Mouse (Mus musculus) embryonic facial prominence, embryonic 15.5 days (tissue): ENCODE data around the gene Dse. TPM values are rescaled to one million over a fixed set of nuclear protein-coding genes. Genes with fewer than 3 reads are reported as not detected.
"Not testable (repeated sequence)": the region's sequence is repeated elsewhere in the genome, so short reads cannot be mapped to it uniquely, and the experiment has no call there.

ENCODE experiments used
- ATAC-seq: fragments of 200-750 bp; cut with Nextera tagmentation; 2 replicates; pipeline ENCODE4 v1.8.0; 2017; ENCODE audit warnings: low read depth, moderate TSS enrichment; ENCODE audit not compliant: insufficient number of reproducible peaks, low FRiP score, low TSS enrichment
- H3K27ac ChIP-seq: fragments of 300-500 bp; sonication (generic); replicated peaks from 2 replicates; pipeline ENCODE4 v1.5.1; 2015; ENCODE audit warnings: mild to moderate bottlenecking, inconsistent platforms
- H3K27me3 ChIP-seq: fragments of 300-500 bp; sonication (generic); 2 replicates; pipeline ENCODE4 v1.6.1; 2015; ENCODE audit warnings: inconsistent platforms
- H3K36me3 ChIP-seq: fragments of 300-500 bp; sonication (generic); 2 replicates; pipeline ENCODE4 v1.6.1; 2015; ENCODE audit warnings: mild to moderate bottlenecking, inconsistent platforms
- H3K4me1 ChIP-seq: fragments of 300-500 bp; sonication (generic); 2 replicates; pipeline ENCODE4 v1.6.1; 2015; ENCODE audit warnings: inconsistent platforms
- H3K4me2 ChIP-seq: fragments of 300-500 bp; sonication (generic); replicated peaks from 2 replicates; pipeline ENCODE4 v1.6.1; 2015; ENCODE audit warnings: mild to moderate bottlenecking, inconsistent platforms
- H3K4me3 ChIP-seq: fragments of 300-500 bp; sonication (generic); replicated peaks from 2 replicates; pipeline ENCODE4 v1.5.1; 2015; ENCODE audit warnings: mild to moderate bottlenecking, inconsistent platforms
- H3K9ac ChIP-seq: fragments of 300-500 bp; sonication (generic); 2 replicates; pipeline ENCODE4 v1.6.1; 2015; ENCODE audit warnings: inconsistent platforms
- H3K9me3 ChIP-seq: fragments of 300-500 bp; sonication (generic); replicated peaks from 2 replicates; pipeline ENCODE4 v1.6.1; 2016; ENCODE audit warnings: inconsistent platforms
- WGBS: fragments of 180-500 bp; shearing (Covaris S2); methylation state at CpG from one replicate; pipeline ENCODE4 v1.1.7; 2015; 5-methylcytosine and 5-hydroxymethylcytosine counted together
- polyA plus RNA-seq: library from polyadenylated mRNA; unstranded; fragments of >200 nt; fragmentation: Nextera tagmentation; extraction: Ambion mirVana; gene quantifications from 2 replicates; pipeline ENCODE4 v1.2.1, GENCODE M21; 2015

The Dse gene
- 32.8 and 35.0 TPM in 2 replicates for polyA plus RNA-seq

DNA sequence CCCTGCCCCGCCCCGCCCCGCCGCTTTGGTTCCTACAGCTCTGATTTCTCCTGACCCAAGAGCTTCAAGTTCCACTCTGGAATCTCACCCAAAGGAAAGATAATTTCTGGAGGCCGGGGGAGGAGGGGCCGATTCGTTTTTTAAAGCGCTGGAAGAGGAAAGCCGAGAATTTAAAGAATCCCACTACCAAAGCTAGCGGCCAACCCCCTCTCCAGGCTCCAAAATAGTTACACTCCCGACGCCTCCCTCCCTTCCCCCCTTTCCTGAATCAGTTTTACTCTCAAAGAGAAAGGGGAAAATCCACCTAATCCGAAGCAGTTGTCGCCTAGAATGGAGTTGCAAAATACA is at the start of gene Dse:
TSS of gene Dse (minus strand) at position 213 of the 348 bp plus-strand sequence.
- under 1% methylated on average over 14 of the region's 14 CpGs for WGBS
- H3K9me3 ChIP-seq = no peaks in the 10 kb centered on the region
- peak within 1 kb of the TSS; percentile 98 for H3K27ac ChIP-seq
- H3K4me3 ChIP-seq = peak within 1 kb of the TSS; percentile 85
- H3K9ac ChIP-seq = peak within 1 kb of the TSS; percentile 80
- no peaks in the 10 kb centered on the region for H3K4me1 ChIP-seq
- peak; percentile 52 for ATAC-seq
- no peaks in the 10 kb centered on the region for H3K27me3 ChIP-seq
- H3K36me3 ChIP-seq = no peaks in the 10 kb centered on the region
- H3K4me2 ChIP-seq = peak within 1 kb of the TSS; percentile 63

DNA sequence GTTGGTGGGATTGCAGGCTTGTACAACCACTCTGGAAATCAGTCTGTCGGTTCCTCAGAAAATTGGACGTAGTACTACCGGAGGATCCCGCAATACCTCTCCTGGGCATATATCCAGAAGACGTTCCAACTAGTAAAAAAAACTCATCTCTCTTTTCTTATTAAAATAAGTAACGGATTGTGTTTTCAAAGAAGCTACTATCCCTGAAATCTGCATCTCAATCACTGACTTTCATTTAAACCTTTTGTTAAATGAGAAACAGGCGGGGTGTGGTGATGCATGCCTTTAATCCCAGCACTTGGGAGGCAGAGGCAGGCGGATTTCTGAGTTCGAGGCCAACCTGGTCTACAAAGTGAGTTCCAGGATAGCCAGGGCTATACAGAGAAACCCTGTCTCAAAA is 45.3 kb upstream of the Dse start:
- not testable (repeated sequence) for ATAC-seq, H3K27ac ChIP-seq, H3K9ac ChIP-seq, H3K4me3 ChIP-seq, H3K4me2 ChIP-seq, H3K36me3 ChIP-seq, H3K4me1 ChIP-seq, H3K27me3 ChIP-seq, H3K9me3 ChIP-seq
- 86% methylated on average over 9 of the region's 9 CpGs for WGBS

DNA sequence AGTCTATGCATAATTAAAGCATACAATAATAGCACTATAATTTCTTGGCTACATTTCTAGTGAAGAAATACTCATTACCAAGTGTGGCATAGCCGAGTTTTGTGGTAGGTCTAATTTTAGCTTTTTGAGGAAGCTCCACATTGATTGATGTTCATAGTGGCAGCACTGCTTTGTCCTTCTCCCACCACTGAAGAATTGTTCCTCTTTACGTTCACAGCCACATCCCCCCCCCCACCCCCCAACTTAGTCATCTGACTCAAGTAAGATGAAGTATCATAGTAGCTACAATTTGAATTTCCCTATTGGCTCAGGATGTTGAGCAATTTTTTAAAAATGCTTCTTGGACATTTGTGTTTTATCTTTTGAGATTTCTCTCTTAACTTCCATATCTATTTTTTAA is 42.1 kb upstream of the Dse start:
- peaks cover 7% of the 10 kb centered on the region; the same call in 1 of the 2 replicates for H3K4me1 ChIP-seq
- no peak for ATAC-seq
- H3K4me2 ChIP-seq = no peak overlapping the region
- 50% methylated on average over 2 of the region's 2 CpGs for whole genome bisulfite sequencing
- no peak overlapping the region for H3K4me3 ChIP-seq
- H3K27me3 ChIP-seq = no peaks in the 10 kb centered on the region
- H3K36me3 ChIP-seq = no peaks in the 10 kb centered on the region
- no peaks in the 10 kb centered on the region for H3K9me3 ChIP-seq
- H3K27ac ChIP-seq = no peak overlapping the region
- H3K9ac ChIP-seq = no peak overlapping the region

DNA sequence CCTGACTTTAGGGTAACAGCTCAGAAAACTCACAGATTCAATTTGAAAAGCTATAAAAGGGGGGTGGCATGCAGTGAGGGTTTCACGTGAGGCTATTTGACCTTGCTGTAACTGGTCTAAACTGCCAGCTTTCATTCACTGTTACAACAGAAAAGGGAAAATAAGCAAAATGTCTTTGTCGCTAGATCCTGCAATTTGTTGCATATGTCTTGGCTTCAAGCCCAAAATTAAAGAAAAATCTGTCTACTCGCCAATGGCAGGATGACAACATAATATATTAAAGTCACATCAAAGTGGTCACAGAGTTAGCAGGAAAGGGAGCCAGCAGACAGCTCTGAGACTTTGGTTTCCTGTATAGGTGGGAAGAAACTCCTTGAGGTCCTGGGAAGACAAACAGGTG is 40.2 kb upstream of the Dse start:
- WGBS = 15% methylated on average over 3 of the region's 3 CpGs
- ATAC-seq = no peak

DNA sequence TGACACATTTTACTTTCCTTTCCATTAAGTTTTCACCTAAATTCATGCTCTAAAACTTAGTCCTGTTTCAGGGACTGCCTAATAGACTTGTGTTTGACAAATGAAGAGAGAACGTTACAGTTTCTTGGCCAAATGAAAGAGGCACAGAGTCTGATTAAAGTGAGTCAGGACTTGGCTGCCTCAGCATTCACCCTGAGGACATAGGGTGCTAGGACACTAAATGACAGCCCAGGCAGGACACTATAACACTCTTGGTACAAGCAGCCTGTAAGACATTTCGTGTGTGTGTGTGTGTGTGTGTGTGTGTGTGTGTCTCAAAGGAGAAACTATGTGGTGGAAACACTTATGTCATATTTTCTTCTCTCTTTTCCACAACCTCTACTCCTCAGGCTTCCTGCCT is 38.6 kb upstream of the Dse start:
- Histone ChIP-seq H3K36me3 (no peaks in the 10 kb centered on the region), H3K4me2 (no peak overlapping the region), H3K4me1 (peaks cover 7% of the 10 kb centered on the region; the same call in 1 of the 2 replicates), H3K9me3 (no peaks in the 10 kb centered on the region), H3K4me3 (no peak overlapping the region), H3K27ac (no peak overlapping the region), H3K27me3 (no peaks in the 10 kb centered on the region), H3K9ac (no peak overlapping the region)
- ATAC-seq = no peak
- 54% methylated on average over 2 of the region's 2 CpGs for WGBS

More for the DNA sequence above, 40.2 kb upstream of the Dse start:
- Histone ChIP-seq H3K9me3 (no peaks in the 10 kb centered on the region), H3K4me3 (no peak overlapping the region), H3K4me2 (no peak overlapping the region), H3K9ac (no peak overlapping the region), H3K36me3 (no peaks in the 10 kb centered on the region), H3K27ac (no peak overlapping the region), H3K27me3 (no peaks in the 10 kb centered on the region), H3K4me1 (peaks cover 7% of the 10 kb centered on the region; the same call in 1 of the 2 replicates)

DNA sequence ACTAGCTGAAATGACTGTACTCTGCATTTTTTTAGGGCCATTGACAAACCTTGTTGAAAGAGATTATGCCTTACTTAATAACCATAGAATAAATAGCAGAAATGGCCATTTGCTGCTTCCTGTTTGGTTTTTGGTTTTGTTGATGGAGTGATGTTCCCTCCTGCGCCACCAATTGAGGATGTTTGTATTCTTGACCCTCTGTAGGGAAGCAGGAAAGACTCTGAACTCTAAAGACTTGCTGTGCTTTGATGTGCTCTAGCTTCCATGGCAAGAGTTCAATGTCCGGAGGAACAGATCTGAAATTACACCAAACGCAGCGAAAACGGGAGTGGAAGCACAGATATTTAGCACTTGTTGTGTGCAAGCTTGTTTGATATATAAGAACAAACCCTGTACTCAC is 37.2 kb upstream of the Dse start:
- Histone ChIP-seq H3K4me1 (peaks cover 7% of the 10 kb centered on the region; the same call in 1 of the 2 replicates), H3K36me3 (no peaks in the 10 kb centered on the region), H3K27me3 (no peaks in the 10 kb centered on the region), H3K9ac (no peak overlapping the region), H3K9me3 (no peaks in the 10 kb centered on the region), H3K4me3 (no peak overlapping the region), H3K4me2 (no peak overlapping the region), H3K27ac (no peak overlapping the region)
- WGBS = 73% methylated on average over 5 of the region's 5 CpGs
- no peak for ATAC-seq

DNA sequence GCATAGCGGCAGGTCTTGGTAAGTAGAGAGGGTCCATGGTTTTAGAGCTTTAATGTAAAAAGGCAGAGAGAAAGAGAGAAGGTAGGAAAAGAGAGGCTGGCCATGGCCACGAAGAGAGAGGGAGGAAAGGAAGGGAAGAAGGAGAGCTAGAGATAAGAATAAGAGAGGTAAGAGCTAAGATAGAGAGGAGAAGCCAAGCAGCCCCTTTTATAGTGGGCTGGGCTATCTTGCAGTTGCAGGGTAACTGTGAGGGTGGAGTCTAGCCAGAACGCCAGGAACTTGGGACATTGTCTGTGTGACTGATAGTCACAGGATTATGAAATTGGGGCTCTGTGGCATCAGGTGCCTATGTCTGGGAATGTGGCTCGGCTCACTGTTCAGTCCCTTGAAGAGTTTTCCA is 31.0 kb upstream of the Dse start:
- H3K27me3 ChIP-seq = no peaks in the 10 kb centered on the region
- 0 out of 2 replicates have a peak, but pooled peaks cover 2% of the 10 kb centered on the region for H3K4me1 ChIP-seq
- H3K9ac ChIP-seq = no peak overlapping the region
- H3K9me3 ChIP-seq = no peaks in the 10 kb centered on the region
- WGBS = 72% methylated on average over 4 of the region's 4 CpGs
- H3K4me3 ChIP-seq = no peak overlapping the region
- ATAC-seq = no peak
- no peak overlapping the region for H3K4me2 ChIP-seq
- no peaks in the 10 kb centered on the region for H3K36me3 ChIP-seq
- no peak overlapping the region for H3K27ac ChIP-seq

DNA sequence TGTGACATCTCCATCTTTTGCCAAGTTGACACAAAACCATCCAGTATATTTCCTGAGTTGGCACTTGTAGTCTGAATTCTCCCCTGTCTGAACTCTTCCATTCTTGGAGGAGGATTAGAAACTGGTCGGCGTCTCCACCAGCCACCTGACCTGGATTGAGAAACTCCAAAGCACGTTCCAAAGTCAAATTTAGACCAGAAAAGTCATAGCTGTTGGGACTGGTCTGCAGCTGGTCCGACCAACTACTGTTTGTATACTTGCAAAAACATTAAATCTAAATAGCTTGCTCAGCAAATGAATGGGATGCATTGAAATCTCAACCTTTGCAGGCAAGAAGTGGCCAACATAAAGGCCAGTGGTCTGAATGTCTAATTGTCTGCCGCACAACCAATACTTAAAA is 29.1 kb upstream of the Dse start:
- Histone ChIP-seq H3K4me2 (no peak overlapping the region), H3K4me1 (0 out of 2 replicates have a peak, but pooled peaks cover 2% of the 10 kb centered on the region), H3K36me3 (no peaks in the 10 kb centered on the region), H3K27me3 (no peaks in the 10 kb centered on the region), H3K9ac (no peak overlapping the region), H3K27ac (no peak overlapping the region), H3K4me3 (no peak overlapping the region), H3K9me3 (no peaks in the 10 kb centered on the region)
- ATAC-seq = no peak
- WGBS = 65% methylated on average over 5 of the region's 5 CpGs

DNA sequence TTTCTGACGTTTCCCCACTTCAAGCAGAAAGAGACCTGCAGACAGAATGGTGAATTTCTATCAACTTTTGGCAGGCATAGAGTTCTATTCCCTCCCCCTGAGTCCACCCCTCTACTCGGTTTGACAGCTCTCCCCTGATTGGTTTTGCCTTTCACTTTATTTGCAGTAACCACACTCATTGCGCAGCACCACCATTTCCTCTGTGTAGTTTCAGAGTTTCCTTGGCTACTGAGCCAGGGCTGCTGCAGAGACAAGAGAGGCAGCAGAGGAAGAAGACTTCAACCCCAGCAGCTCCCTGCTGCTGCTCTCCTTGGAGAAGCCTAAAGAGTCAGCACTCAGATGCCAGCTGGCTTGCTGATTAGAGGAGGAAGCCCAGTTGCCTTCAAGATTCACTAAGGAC is 27.9 kb upstream of the Dse start:
- no peak overlapping the region for H3K27ac ChIP-seq
- 0 out of 2 replicates have a peak, but pooled peaks cover 2% of the 10 kb centered on the region for H3K4me1 ChIP-seq
- 30% methylated on average over 3 of the region's 3 CpGs for WGBS
- no peak overlapping the region for H3K9ac ChIP-seq
- no peak for ATAC-seq
- no peaks in the 10 kb centered on the region for H3K36me3 ChIP-seq
- H3K4me3 ChIP-seq = no peak overlapping the region
- H3K27me3 ChIP-seq = no peaks in the 10 kb centered on the region
- H3K4me2 ChIP-seq = no peak overlapping the region
- H3K9me3 ChIP-seq = no peaks in the 10 kb centered on the region

DNA sequence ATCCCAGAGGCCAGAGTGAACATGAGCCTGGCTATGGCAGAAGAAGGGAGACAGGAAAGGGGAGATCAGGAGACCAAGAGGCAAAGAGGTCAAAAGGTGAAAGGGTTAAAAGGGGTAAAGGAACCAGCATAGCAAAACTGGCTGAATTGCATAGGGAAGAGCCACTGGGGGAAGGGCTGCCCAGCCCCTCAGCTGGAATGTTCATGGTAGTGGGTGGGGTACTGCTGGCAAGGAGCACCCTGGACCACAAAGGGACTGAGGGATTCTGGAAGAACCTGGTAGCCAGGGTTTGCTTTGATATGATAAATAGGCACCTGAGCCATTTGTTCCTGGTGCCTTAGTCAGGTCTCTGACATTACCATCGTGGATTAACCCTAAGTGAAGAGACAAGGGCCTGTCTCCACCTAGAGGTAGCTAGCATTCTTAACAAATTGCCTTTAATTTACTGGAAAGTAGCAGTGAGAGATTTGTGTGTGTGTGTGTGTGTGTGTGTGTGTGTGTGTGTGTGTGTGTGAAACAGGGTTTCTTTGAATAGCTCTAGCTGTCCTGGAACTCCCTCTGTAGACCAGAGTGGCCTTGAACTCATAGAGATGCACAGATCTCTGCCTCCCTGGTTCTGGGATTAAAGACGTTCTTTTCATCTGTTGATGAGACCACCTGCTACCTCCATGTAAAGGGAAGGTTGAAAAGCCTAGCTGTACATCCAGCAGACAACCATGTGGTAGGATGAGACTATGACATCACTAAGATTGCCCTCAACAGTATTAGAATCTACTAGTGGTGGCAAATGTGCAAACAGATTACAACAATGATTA is 26.6 kb upstream of the Dse start:
- ATAC-seq = no peak

DNA sequence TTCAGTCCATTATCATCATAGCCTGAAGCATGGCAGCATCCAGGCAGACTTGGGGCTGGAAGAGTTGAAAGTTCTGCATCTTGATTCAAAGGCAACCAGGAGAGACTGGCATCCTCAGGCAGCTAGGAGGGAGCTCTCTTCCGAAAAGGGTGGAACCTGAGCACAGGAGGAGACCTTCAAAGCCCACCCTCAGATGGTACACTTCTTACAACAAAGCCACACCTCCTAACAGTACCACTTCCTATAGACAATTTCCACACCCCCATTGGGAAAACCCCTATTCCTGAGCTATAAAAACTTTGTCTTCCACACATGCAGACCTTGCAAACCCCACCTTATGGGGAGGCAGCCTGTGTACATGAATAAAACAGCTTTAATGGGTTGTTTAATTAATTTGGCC is 25.9 kb upstream of the Dse start:
- WGBS = 55% methylated on average over 1 of the region's 1 CpGs
- Histone ChIP-seq H3K9me3 (no peaks in the 10 kb centered on the region), H3K4me2 (no peak overlapping the region), H3K4me3 (no peak overlapping the region), H3K4me1 (0 out of 2 replicates have a peak, but pooled peaks cover 2% of the 10 kb centered on the region), H3K36me3 (no peaks in the 10 kb centered on the region), H3K27ac (no peak overlapping the region), H3K27me3 (no peaks in the 10 kb centered on the region), H3K9ac (no peak overlapping the region)
- no peak for ATAC-seq

More for the DNA sequence above, 26.6 kb upstream of the Dse start:
- Histone ChIP-seq H3K9me3 (no peaks in the 10 kb centered on the region), H3K9ac (no peak overlapping the region), H3K4me2 (no peak overlapping the region), H3K27ac (no peak overlapping the region), H3K4me1 (0 out of 2 replicates have a peak, but pooled peaks cover 2% of the 10 kb centered on the region), H3K4me3 (no peak overlapping the region), H3K36me3 (no peaks in the 10 kb centered on the region), H3K27me3 (no peaks in the 10 kb centered on the region)
- 25% methylated on average over 2 of the region's 2 CpGs for WGBS
